Mouse (Mus musculus) spleen, postnatal 4 days (tissue): ENCODE data around the gene F11.

Source experiments
- DNase-seq, 2 experiments: peaks; one replicate each; pipeline ENCODE4 v3.0.0; 2022; ENCODE audit warnings: low spot score in 2 of 2

Gene F11

GRCm38 (mm10) chr8:45261920-45262319, at the start of gene F11:
F11 (minus strand) TSS chr8:45262031.
- DNase-seq = no peak

DNA sequence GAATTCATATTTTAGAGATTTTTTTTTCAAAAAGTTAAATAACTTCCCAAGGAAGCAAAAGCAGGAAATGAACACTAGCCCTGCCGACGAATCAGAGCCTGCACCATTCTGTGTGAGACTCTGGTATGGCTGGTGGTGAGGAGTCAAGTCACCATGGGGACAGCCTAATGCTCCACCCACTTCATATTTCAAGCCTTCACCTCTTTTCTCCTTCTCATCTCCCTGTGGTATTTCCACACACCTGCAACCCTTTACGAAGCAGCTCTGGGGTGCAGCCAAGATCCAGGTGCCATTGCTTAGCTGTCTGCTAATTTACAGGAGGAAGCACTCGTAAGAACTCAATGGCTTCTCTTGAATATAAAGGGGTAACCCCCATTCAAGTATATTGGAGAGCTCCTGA, 49.1 kb upstream of the F11 start:
- DNase-seq = no peak

GRCm38 (mm10) chr8:45308366-45308765, 46.5 kb upstream of the F11 start, which contains the start of gene Gm45753:
Gm45753 (minus strand) TSS chr8:45308466.
- DNase-seq = no peak

- DNase-seq = no peak
Measured at GRCm38 (mm10) chr8:45305479-45305878, 43.6 kb upstream of the F11 start.

- no peak for DNase-seq
Measured at GRCm38 (mm10) chr8:45304354-45304753, 42.5 kb upstream of the F11 start.

DNA sequence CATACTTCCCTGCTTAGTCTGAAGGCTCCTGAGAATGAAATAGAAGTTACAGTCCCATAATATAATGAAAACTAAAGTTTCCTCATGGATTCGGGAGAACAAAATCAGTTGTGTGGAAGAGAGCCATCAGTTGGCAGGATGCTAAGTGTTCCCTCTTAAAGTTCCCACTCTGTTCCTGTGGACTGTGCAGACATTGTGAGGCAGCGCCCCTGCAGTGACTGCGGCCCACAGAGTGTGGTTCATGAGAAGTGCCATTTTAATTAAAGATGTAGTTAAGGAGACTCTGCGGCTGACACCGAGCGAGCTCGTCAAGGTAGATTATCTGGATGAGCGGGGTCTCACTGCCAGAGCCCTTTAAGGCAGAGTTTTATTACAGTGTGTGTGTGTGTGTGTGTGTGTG, 40.6 kb upstream of the F11 start:
- no peak for DNase-seq

DNA sequence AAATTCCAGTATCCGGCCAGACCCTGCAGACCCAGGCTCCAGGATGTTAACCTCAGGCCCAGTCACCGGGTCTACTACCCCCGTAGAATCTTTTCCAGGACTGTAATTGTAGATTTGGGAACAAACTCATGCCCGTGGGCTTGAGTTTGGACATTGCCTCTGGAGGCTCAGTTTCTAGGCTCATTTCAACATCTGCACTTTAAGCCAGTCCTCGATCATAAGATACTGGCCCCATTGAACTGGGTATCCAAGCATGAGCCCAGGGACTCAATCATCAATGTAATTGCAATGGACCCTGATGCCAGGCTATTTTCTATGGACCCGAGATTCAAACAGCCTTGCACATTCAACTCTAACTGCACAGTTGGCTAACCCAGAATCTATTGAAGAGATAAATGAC, 33.4 kb upstream of the F11 start:
- no peak for DNase-seq

DNA sequence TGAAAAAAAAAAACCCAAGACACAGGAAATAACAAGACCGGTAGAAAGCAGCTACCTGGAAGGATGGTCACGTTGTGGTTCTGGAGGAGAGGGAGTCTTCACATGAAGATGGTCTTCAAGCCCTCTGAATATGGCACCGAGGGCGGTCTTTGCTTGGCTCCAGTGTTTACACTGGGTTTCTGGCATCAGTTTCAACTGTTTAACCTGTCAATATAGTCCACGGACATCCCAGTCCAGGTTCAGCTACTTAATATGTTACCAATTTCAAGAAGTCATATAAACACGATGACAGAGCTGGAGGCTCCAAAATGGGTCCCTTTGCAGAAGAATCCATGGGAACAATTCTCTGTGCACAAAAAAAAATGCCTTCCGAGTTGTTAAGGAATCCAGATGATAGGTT, 32.9 kb upstream of the F11 start, which contains the start of gene Klkb1:
Gene Klkb1, minus strand, starts transcription at position 173 of the 400 bp plus-strand sequence.
- DNase-seq = no peak

DNA sequence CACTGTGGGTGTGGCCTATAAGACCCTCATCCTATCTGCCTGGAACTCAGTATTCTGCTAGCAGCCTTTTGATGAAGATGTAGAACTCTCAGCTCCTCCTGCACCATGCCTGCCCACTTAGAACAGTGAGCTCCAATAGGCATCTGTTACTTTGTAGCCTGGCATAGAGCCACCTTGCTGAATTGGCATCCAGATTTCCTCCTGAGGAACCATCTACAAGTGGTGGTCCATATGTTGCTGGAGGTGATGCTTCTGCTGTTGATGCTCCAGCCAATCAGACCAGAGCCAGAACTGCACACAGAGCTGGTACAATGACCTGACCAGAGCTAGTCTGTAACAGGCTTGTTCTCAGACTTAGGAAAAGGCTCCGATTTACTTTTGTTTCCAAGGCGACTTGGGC, 30.0 kb upstream of the F11 start:
- no peak for DNase-seq

DNA sequence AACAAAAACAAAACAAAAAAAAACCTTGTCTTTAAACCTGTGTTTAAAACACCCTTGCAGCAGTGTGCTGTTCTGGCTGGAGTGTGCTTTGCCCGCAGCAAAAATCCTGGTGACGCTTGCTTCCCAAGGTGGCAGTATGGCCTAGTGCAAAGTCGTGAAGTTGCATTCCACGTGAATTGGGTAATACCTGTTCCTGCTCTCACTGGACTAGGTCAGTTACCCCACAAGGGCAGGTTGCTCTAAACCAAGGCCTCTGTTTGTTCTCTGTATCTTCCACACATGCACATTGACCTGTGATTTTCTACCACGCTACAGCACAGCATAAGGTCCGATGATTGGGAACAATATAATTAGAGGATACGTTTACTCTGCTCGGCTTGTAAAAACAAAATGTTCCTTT, 19.8 kb upstream of the F11 start:
- no peak for DNase-seq

- DNase-seq = no peak
Measured at GRCm38 (mm10) chr8:45277453-45277852, 15.6 kb upstream of the F11 start.

DNA sequence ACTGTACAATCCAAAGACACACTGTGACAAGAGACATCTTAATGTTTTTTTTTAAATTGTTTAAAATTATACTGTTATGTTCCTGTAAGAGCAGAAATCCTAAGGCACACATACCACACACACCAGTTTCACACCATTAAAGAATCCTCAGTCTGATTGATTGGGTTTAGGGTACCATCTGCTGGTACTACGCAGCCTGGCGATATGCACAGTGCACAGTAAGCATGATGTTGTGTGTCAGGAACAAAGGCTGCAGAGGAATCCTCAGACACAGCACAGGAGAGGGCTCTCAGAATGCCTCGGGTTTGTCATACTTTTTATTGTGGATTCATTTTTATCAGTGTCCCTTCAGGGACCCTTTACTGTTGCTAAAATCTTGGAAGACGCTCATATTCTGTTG, 12.5 kb upstream of the F11 start:
- DNase-seq = no peak

DNA sequence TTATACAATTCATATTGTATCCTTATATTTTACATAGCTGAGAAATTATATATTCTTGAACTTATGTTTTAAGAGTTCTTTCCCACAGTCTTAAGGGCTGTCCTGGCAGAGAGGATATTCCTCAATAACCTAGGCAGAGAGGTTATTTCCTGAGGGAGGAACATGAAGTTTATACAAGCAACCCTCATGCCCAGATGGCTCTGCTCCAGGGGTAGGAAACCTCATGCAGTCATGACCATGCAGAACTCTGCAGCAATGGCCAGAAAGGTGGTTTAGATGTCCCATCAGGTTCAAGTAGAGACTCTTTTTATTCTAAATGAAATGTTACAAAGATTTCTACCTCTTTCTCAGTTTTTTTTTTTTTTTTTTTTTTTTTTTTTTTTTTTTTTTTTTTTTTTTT, 7.2 kb upstream of the F11 start:
- DNase-seq = no peak

DNA sequence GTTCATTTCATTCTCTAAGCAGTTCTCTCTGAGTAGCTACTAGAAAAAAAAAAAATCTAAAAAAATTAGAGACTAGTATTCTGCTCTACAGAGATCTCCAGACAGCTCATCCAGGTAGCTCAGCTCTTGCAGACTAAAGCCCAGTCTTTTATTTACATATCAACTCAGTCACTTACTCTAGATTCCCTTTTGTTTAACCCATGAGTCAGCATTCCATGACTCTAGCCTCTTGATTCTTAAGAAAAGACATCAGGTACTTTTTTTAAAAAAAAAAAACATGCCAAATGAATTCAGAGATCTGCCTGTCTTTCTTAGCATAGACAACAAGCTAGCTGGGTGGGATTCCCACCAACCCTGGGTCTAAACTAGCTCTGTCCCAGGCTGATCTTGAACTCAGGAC, 6.7 kb upstream of the F11 start:
- no peak for DNase-seq

DNA sequence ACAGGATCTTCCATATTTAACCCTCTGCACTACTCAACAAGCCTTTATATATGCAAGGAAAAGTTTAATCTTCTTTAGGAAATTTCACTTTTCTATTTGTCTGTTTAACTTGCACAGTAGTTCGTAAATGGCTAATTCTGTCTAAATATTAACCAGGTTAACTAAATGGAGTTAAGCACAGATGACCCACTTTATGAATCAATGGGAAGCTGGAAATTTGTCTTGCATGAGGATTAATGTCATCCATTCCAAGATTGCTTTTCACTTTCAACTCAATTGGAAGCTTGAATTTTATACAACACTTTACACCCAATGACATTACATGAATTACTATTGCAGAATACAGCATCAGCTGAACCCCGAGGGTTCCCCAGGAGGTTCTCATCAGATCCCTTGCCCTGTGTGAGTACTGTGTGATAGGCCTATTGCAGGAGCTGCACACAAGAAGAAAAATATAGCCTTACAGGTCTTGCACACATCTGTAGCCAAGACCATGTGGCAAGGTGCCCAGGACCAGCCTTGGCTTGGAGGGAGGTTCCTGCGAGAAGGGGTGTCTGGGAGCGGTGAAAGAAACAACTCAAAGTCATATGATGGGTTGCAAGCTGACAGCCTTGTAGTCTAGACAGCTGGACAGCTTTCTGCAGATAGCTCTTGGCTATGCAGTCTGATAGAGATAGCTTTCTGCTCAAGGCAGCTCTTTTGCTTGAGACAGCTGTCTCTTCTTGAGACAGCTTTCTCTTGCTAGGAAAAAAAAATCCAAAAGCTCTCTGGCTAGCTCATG, 6.0 kb upstream of the F11 start:
- DNase-seq = no peak

- no peak for DNase-seq
Measured at GRCm38 (mm10) chr8:45266993-45267392, 5.2 kb upstream of the F11 start.

GRCm38 (mm10) chr8:45264918-45265317, 3.1 kb upstream of the F11 start:
- no peak for DNase-seq

- no peak for DNase-seq
Measured at GRCm38 (mm10) chr8:45262851-45263250, 1.0 kb upstream of the F11 start.

DNA sequence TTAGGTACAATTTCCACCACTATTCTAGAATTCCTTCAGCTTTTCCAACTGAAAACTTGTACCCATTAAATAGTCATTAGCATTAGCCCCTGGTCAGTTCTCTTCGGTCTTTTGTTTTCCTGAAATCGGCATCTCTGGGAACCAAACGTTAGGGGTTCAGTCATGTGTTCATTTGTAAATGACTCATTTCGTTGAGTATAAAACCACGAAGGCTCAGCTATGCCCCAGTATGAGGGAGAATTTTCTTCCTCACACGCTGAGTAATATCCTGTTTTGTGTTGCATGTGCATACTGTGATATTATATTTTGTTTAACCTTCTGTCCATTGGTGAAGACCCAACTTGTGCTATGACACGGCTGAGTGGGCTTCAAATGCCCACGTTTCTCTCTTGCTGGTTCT, 3.4 kb downstream of the F11 start:
- DNase-seq = no peak

DNA sequence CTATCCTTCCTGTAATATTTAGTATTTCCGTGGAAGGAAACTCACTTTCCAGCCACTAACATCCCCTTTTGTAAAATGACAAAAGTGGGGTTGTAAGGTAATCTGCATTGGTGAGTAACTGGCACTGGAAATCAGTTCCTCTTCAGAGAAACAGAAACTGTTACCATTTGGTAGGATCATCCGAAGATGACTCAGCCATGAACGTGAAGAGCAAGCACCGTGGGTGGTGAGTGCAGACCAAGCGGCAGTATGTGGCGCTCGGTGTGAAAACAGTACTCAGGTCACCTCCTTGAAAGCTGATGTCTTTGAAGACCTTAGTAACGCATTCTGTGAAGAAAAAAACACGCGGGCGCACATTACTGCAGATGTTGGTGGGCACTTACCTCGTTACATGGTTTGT, 6.8 kb downstream of the F11 start:
- DNase-seq = no peak

DNA sequence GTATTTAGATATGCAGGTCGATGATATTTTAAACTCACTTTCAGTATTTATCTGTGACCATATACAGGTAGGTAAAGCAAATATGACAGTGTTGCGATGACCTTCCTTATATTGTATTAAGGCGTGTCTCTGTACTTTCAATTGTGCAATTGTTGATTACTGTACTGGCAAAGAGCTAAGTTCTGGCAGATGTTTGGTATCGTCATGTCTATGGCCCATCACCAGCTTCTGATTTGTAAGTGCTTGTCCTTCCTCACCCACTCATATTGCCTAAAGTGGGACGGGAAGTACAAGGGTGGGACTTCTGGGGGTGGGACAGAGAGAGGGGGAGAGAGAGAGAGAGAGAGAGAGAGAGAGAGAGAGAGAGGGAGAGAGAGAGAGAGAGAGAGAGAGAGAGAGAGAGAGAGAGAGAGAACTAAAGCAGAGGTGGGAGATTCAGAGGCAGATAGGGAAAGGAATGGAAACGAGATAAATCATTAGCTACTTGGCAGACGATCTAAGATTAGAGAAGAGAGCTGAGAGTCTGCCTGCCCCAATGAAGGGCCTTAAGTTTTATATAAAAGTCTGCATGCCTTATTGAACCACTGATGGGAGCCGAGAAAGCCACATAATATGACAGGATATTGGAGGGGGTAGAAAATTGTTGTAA, 7.5 kb downstream of the F11 start:
- no peak for DNase-seq

GRCm38 (mm10) chr8:45253586-45253985, 8.2 kb downstream of the F11 start:
- no peak for DNase-seq

- no peak for DNase-seq
Measured at GRCm38 (mm10) chr8:45253111-45253510, 8.7 kb downstream of the F11 start.
